Mouse (Mus musculus) hindbrain, embryonic 11.5 days (tissue): ENCODE measurements around the gene Alkbh1. TPM values are rescaled to one million over a fixed set of nuclear protein-coding genes. Genes with fewer than 3 reads are reported as not detected.
"Not testable (repeated sequence)": the region's sequence is repeated elsewhere in the genome, so short reads cannot be mapped to it uniquely, and the experiment has no call there.

Experiments
- ATAC-seq: fragments of 200-750 bp; cut with Nextera tagmentation; 2 replicates; pipeline ENCODE4 v1.8.0; 2017; ENCODE audit warnings: mild to moderate bottlenecking, moderate TSS enrichment, moderate library complexity; ENCODE audit not compliant: low FRiP score
- DNase-seq: peaks from one replicate; pipeline ENCODE4 v3.0.0-alpha.2; 2015; ENCODE audit warnings: low spot score
- H3K27ac ChIP-seq: fragments of 300-500 bp; sonication (generic); 2 replicates; pipeline ENCODE4 v1.5.1; 2014; ENCODE audit warnings: mild to moderate bottlenecking, low read depth, low read length
- H3K27me3 ChIP-seq: fragments of 300-500 bp; sonication (generic); 2 replicates; pipeline ENCODE4 v1.6.1; 2014; ENCODE audit warnings: mild to moderate bottlenecking, low read length, moderate library complexity, mixed read lengths; ENCODE audit not compliant: control insufficient read depth, insufficient read depth
- H3K36me3 ChIP-seq: fragments of 300-500 bp; sonication (generic); 2 replicates; pipeline ENCODE4 v1.6.1; 2014; ENCODE audit warnings: mild to moderate bottlenecking, low read length, moderate library complexity, mixed read lengths; ENCODE audit not compliant: control insufficient read depth, insufficient read depth
- H3K4me1 ChIP-seq: fragments of 300-500 bp; sonication (generic); replicated peaks from 2 replicates; pipeline ENCODE4 v1.6.1; 2014; ENCODE audit warnings: low read length, mixed read lengths; ENCODE audit not compliant: control insufficient read depth, insufficient read depth
- H3K4me2 ChIP-seq: fragments of 300-500 bp; sonication (generic); replicated peaks from 2 replicates; pipeline ENCODE4 v1.6.1; 2014; ENCODE audit warnings: mild to moderate bottlenecking, low read depth, low read length
- H3K4me3 ChIP-seq: fragments of 300-500 bp; sonication (generic); 2 replicates; pipeline ENCODE4 v1.5.1; 2014; ENCODE audit warnings: low read depth, low read length
- H3K9ac ChIP-seq: fragments of 300-500 bp; sonication (generic); 2 replicates; pipeline ENCODE4 v1.6.1; 2014; ENCODE audit warnings: low read depth, low read length
- H3K9me3 ChIP-seq: fragments of 300-500 bp; sonication (generic); 2 replicates; pipeline ENCODE4 v1.6.1; 2016; ENCODE audit warnings: low read length; ENCODE audit not compliant: control insufficient read depth
- WGBS: fragments of 180-500 bp; shearing (Covaris S2); extraction: QIAGEN DNeasy Blood & Tissue Kit; methylation state at CpG from one replicate; pipeline ENCODE4 v1.1.7; 2014; 5-methylcytosine and 5-hydroxymethylcytosine counted together
- polyA plus RNA-seq: library from polyadenylated mRNA; unstranded; fragments of >200 nt; fragmentation: Nextera tagmentation; extraction: Ambion mirVana; gene quantifications from 2 replicates; pipeline ENCODE4 v1.2.1, GENCODE M21; 2014

The Alkbh1 gene
- 43.5 and 56.0 TPM in 2 replicates for polyA plus RNA-seq

DNA sequence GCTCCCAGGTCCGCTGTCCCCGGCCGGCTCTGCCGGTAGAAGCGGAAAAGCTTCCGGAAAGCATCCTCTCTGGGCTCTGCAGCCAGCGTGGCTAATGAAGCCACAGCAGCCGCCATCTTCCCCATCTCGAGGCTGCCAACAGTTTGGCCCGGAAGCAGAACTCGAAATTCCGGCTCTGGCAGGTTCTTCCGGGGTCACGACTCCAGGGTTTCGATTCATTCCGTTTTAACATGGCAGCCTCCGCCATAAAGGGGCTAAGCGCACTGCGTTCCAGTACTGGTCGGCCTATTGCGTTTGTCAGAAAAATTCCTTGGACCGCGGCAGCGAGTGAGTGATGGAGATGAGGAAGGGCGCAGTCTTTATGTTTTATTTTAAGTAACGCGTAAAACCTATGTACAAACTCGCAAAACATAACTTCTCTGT is at the start of gene Alkbh1, which contains the start of gene Slirp:
Alkbh1 (minus strand) TSS at position 318 of the 423 bp plus-strand sequence.
Slirp (plus strand) TSS at position 197 of the 423 bp plus-strand sequence.
- under 1% methylated on average over 28 of the region's 28 CpGs for WGBS
- peak; percentile 92 for DNase-seq
- Histone ChIP-seq H3K4me3 (peak within 1 kb of the TSS; percentile 99), H3K27ac (peak within 1 kb of the TSS; percentile 66), H3K9me3 (no peaks in the 10 kb centered on the region), H3K9ac (peak within 1 kb of the TSS; percentile 92), H3K27me3 (no peaks in the 10 kb centered on the region), H3K36me3 (peaks cover 10% of the 10 kb centered on the region; the same call in 1 of the 2 replicates), H3K4me1 (0 out of 2 replicates have a peak, but pooled peaks cover 2% of the 10 kb centered on the region), H3K4me2 (peak within 1 kb of the TSS; percentile 68)
- peak; percentile 96 for ATAC-seq

DNA sequence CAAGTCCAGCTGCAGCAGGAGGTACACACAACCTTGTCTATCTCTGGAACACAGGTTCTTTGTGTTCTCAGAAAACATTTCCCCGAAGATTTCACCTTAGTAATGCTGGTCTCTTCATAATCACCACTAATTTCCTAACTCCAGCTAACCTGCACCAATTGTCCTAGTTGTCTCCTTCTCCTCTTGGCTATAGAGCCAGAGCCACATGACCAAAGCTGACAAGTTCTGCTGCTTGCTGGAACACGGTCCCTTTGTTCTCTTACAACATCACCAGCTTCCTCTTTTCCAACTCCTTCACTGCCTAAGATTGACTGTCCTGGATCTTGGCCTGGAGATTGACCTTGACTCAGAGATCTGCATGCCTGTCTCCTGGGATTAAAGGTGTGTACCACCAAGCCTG is 44.9 kb upstream of the Alkbh1 start:
- DNase-seq, H3K27ac ChIP-seq, H3K4me3 ChIP-seq, H3K9ac ChIP-seq, H3K4me1 ChIP-seq, ATAC-seq, H3K36me3 ChIP-seq, H3K27me3 ChIP-seq, H3K4me2 ChIP-seq, H3K9me3 ChIP-seq: not testable (repeated sequence)
- whole genome bisulfite sequencing: 77% methylated on average over 2 of the region's 2 CpGs

DNA sequence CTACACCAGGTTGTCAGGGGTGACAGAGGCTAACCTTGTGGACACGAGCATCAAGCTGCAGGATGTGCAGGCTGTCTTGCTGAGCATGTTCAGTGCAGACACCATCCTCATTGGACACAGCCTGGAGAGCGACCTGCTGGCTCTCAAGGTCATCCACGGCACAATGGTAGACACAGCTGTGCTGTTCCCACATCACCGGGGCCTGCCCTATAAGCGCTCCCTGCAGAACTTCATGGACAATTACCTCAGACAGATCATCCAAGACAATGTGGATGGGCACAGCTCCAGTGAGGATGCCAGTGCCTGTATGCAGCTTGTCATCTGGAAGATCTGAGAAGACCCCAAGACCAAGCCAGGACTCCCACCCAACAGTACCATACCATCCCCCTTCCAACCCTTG is 38.7 kb upstream of the Alkbh1 start:
- not testable (repeated sequence) for H3K9ac ChIP-seq, H3K4me2 ChIP-seq, H3K36me3 ChIP-seq, H3K9me3 ChIP-seq, H3K27me3 ChIP-seq, DNase-seq, H3K27ac ChIP-seq, H3K4me3 ChIP-seq, H3K4me1 ChIP-seq, ATAC-seq
- 88% methylated on average over 5 of the region's 5 CpGs for WGBS

- Histone ChIP-seq H3K9me3 (no peaks in the 10 kb centered on the region), H3K4me1 (no peaks in the 10 kb centered on the region), H3K36me3 (no peaks in the 10 kb centered on the region), H3K4me2 (no peak overlapping the region), H3K27ac (no peak overlapping the region), H3K4me3 (no peak overlapping the region), H3K27me3 (no peaks in the 10 kb centered on the region), H3K9ac (no peak overlapping the region)
- DNase-seq: no peak
- ATAC-seq: no peak
- 86% methylated on average over 3 of the region's 3 CpGs for WGBS
These were observed 30.9 kb upstream of the Alkbh1 start for GRCm38 (mm10) chr12:87474756-87475155.

DNA sequence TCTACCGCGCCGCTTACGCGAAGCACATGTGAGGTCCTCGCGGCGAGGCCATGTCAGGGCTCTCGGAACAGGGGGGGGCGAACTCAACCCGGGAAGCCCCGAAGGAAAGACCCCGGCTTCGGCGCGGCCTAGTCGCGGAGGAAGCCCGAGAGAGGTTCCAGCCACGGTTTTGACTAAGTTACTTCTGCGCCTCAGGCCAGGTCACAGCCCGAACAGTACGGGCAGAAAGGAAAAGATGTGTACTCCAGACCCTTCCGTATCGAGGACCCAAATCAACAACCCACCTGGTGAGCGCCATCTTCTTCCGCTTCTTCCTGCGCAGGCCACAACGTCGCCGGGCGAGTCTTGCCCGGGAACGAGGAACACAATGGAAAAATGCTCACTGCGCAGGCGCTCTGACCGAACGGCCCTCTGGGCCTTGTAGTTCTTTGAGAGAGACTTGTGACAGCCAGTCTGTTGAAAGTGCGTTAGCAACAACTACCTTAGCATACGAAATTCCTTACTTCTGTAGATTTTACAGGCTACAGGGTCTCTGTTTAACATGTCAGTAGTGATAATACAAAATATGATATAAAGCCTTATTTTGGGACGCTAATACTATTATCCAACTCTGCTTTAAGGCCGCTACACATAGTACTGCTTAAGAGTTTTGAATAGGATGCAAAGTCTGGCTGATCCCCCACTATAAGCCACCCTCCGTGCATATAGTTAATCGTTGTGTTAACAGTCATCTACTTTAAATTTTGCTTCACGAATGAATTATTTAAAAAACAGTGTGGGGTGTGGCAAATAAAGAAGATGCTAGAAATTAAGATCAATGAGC is 28.4 kb upstream of the Alkbh1 start, which contains the start of gene Snw1:
Snw1 (minus strand) TSS at position 311 of the 823 bp plus-strand sequence.
- 3% methylated on average over 45 of the region's 45 CpGs for WGBS
- H3K9ac ChIP-seq: peak within 1 kb of the TSS; percentile 86
- H3K4me1 ChIP-seq: no peaks in the 10 kb centered on the region
- ATAC-seq: peak; percentile 95
- no peaks in the 10 kb centered on the region for H3K27me3 ChIP-seq
- H3K4me2 ChIP-seq: peak within 1 kb of the TSS; percentile 59
- peak; percentile 97 for DNase-seq
- peak within 1 kb of the TSS; percentile 73 for H3K27ac ChIP-seq
- H3K36me3 ChIP-seq: no peaks in the 10 kb centered on the region
- H3K4me3 ChIP-seq: peak within 1 kb of the TSS; percentile 73
- H3K9me3 ChIP-seq: no peaks in the 10 kb centered on the region

GRCm38 (mm10) chr12:87471421-87471963 is 27.7 kb upstream of the Alkbh1 start:
- peak overlapping the region; percentile 73 for H3K27ac ChIP-seq
- DNase-seq: no peak
- H3K4me1 ChIP-seq: no peaks in the 10 kb centered on the region
- no peak for ATAC-seq
- no peaks in the 10 kb centered on the region for H3K36me3 ChIP-seq
- H3K9ac ChIP-seq: peak overlapping the region; percentile 86
- no peaks in the 10 kb centered on the region for H3K9me3 ChIP-seq
- H3K27me3 ChIP-seq: no peaks in the 10 kb centered on the region
- under 1% methylated on average over 19 of the region's 19 CpGs for WGBS
- H3K4me2 ChIP-seq: peak overlapping the region; percentile 59
- H3K4me3 ChIP-seq: peak overlapping the region; percentile 73

- no peaks in the 10 kb centered on the region for H3K4me1 ChIP-seq
- H3K27ac ChIP-seq: no peak overlapping the region
- H3K9ac ChIP-seq: 0 out of 2 replicates have a peak overlapping the region, but pooled peaks have one; percentile 86
- H3K36me3 ChIP-seq: no peaks in the 10 kb centered on the region
- no peak for DNase-seq
- 79% methylated on average over 7 of the region's 7 CpGs for WGBS
- 0 out of 2 replicates have a peak overlapping the region, but pooled peaks have one; percentile 73 for H3K4me3 ChIP-seq
- no peaks in the 10 kb centered on the region for H3K27me3 ChIP-seq
- ATAC-seq: no peak
- no peaks in the 10 kb centered on the region for H3K9me3 ChIP-seq
- peak overlapping the region; percentile 59 for H3K4me2 ChIP-seq
These were observed 26.7 kb upstream of the Alkbh1 start for GRCm38 (mm10) chr12:87470263-87471136.

GRCm38 (mm10) chr12:87464678-87465297 is 21.0 kb upstream of the Alkbh1 start:
- DNase-seq (no peak), ATAC-seq (no peak)
- no peaks in the 10 kb centered on the region for H3K27me3 ChIP-seq
- H3K4me1 ChIP-seq: no peaks in the 10 kb centered on the region
- WGBS: 92% methylated on average over 6 of the region's 6 CpGs
- no peak overlapping the region for H3K4me2 ChIP-seq
- no peak overlapping the region for H3K9ac ChIP-seq
- H3K27ac ChIP-seq: no peak overlapping the region
- no peak overlapping the region for H3K4me3 ChIP-seq
- peaks cover 12% of the 10 kb centered on the region; the same call in 1 of the 2 replicates for H3K36me3 ChIP-seq
- no peaks in the 10 kb centered on the region for H3K9me3 ChIP-seq
